Mouse (Mus musculus) megakaryocyte, adult 5-6 weeks (primary cell): ENCODE results near the gene Tusc2. TPM values are rescaled to one million over a fixed set of nuclear protein-coding genes. Genes with fewer than 3 reads are reported as not detected.

Experiments
- ATAC-seq: 2 replicates; pipeline ENCODE4 v1.8.0; 2016; ENCODE audit warnings: mild to moderate bottlenecking, inconsistent platforms; ENCODE audit not compliant: poor library complexity, severe bottlenecking
- total RNA-seq, 2 experiments: library from RNA; stranded (forward) in 1 of 2; stranded (reverse) in 1 of 2; fragments of 153-499, 151-499 nt in 1 of 2; fragments of 221-1000, 200-1000 nt in 1 of 2; gene quantifications; 2 replicates each; pipeline versions ENCODE4 v1.2.3 to v1.2.4; 2015 to 2017

The Tusc2 gene
- total RNA-seq (2015) = 12.2 and 12.4 TPM in 2 replicates
- 8.9 and 10.8 TPM in 2 replicates for total RNA-seq (2017)

GRCm38 (mm10) chr9:107563029-107563581 is at the start of gene Tusc2:
Gene Tusc2, plus strand, starts transcription at chr9:107563255.
- peak; percentile 98 for ATAC-seq

- ATAC-seq = peak; percentile 93
Measured at GRCm38 (mm10) chr9:107514303-107514955, 48.6 kb upstream of the Tusc2 start.

GRCm38 (mm10) chr9:107520331-107520730 is 42.7 kb upstream of the Tusc2 start:
- ATAC-seq = no peak

- no peak for ATAC-seq
Measured at GRCm38 (mm10) chr9:107521190-107521589, 41.9 kb upstream of the Tusc2 start.

GRCm38 (mm10) chr9:107521711-107522399 is 41.2 kb upstream of the Tusc2 start:
- ATAC-seq = peak; percentile 48

- ATAC-seq = no peak
Measured at GRCm38 (mm10) chr9:107522400-107522711, 40.7 kb upstream of the Tusc2 start.

GRCm38 (mm10) chr9:107526198-107527026 is 36.6 kb upstream of the Tusc2 start:
- ATAC-seq = peak; percentile 65

GRCm38 (mm10) chr9:107533791-107534407 is 29.2 kb upstream of the Tusc2 start, which contains the start of gene Tmem115:
Gene Tmem115, plus strand, starts transcription at chr9:107533945.
- peak; percentile 95 for ATAC-seq

- peak; percentile 8 for ATAC-seq
Measured at GRCm38 (mm10) chr9:107534408-107535202, 28.4 kb upstream of the Tusc2 start.

GRCm38 (mm10) chr9:107538231-107538630 is 24.8 kb upstream of the Tusc2 start:
- ATAC-seq = no peak

GRCm38 (mm10) chr9:107538711-107539110 is 24.3 kb upstream of the Tusc2 start:
- ATAC-seq = no peak

- no peak for ATAC-seq
Measured at GRCm38 (mm10) chr9:107539940-107540339, 23.1 kb upstream of the Tusc2 start.

GRCm38 (mm10) chr9:107540420-107540819 is 22.6 kb upstream of the Tusc2 start:
- no peak for ATAC-seq

GRCm38 (mm10) chr9:107541005-107541404 is 22.1 kb upstream of the Tusc2 start:
- ATAC-seq = no peak

GRCm38 (mm10) chr9:107541474-107542351 is 21.3 kb upstream of the Tusc2 start, which contains the start of the genes Cyb561d2 and Nprl2:
Gene Cyb561d2, minus strand, starts transcription at chr9:107542193.
Gene Nprl2, plus strand, starts transcription at chr9:107542226.
- peak; percentile 89 for ATAC-seq

- ATAC-seq = 0 out of 2 replicates have a peak, but pooled peaks have one; percentile 2
Measured at GRCm38 (mm10) chr9:107542352-107542686, 20.7 kb upstream of the Tusc2 start.

GRCm38 (mm10) chr9:107542721-107543120 is 20.3 kb upstream of the Tusc2 start:
- ATAC-seq = no peak

- no peak for ATAC-seq
Measured at GRCm38 (mm10) chr9:107543299-107543698, 19.8 kb upstream of the Tusc2 start.

- no peak for ATAC-seq
Measured at GRCm38 (mm10) chr9:107544196-107544700, 18.8 kb upstream of the Tusc2 start.
